Mouse (Mus musculus): Measurements from ENCODE around the gene Rnf41. TPM values are rescaled to one million over a fixed set of nuclear protein-coding genes. Genes with fewer than 3 reads are reported as not detected.

Gene Rnf41
- polyA plus RNA-seq, 1 experiment from 2014 or later, result 35.6 TPM

GRCm38 (mm10) chr10:128378462-128378861 is 33.0 kb upstream of the Rnf41 start:
- no peaks in the 10 kb centered on the region for H3K27me3 ChIP-seq (ENCODE audit: control insufficient read depth, insufficient read depth, low read length)
- H3K36me3 ChIP-seq (ENCODE audit: control insufficient read depth, insufficient read depth, low read length), result peaks cover 52% of the 10 kb centered on the region

GRCm38 (mm10) chr10:128379260-128379659 is 32.2 kb upstream of the Rnf41 start:
- no peak overlapping the region for H3K4me2 ChIP-seq (replicated peaks; ENCODE audit: low read depth, low read length)
- 96% methylated on average over 7 of the region's 7 CpGs for WGBS
- H3K9me3 ChIP-seq (ENCODE audit: control insufficient read depth, low read length), result no peaks in the 10 kb centered on the region
- H3K36me3 ChIP-seq (ENCODE audit: control insufficient read depth, insufficient read depth, low read length), result peaks cover 60% of the 10 kb centered on the region
- no peak overlapping the region for H3K9ac ChIP-seq (ENCODE audit: low read depth, low read length)
- H3K27me3 ChIP-seq (ENCODE audit: control insufficient read depth, insufficient read depth, low read length), result no peaks in the 10 kb centered on the region
- peaks cover 9% of the 10 kb centered on the region for H3K4me1 ChIP-seq (ENCODE audit: control insufficient read depth, insufficient read depth, low read length)
- ATAC-seq (ENCODE audit: low FRiP score, low TSS enrichment), result no peak
- H3K4me3 ChIP-seq (ENCODE audit: low read length), result no peak overlapping the region
- no peak overlapping the region for H3K27ac ChIP-seq (ENCODE audit: low read depth, low read length)

More at GRCm38 (mm10) chr10:128378462-128378861, 33.0 kb upstream of the Rnf41 start:
- Histone ChIP-seq H3K27ac (ENCODE audit: low read depth, low read length) (no peak overlapping the region), H3K4me1 (ENCODE audit: control insufficient read depth, insufficient read depth, low read length) (peaks cover 9% of the 10 kb centered on the region), H3K9me3 (ENCODE audit: control insufficient read depth, low read length) (no peaks in the 10 kb centered on the region), H3K9ac (ENCODE audit: low read depth, low read length) (peak overlapping the region; percentile 99; the same call in 1 of the 2 replicates), H3K4me2 (replicated peaks; ENCODE audit: low read depth, low read length) (peak overlapping the region; percentile 82), H3K4me3 (ENCODE audit: low read length) (peak overlapping the region; percentile 98; the same call in 1 of the 2 replicates)
- 74% methylated on average over 3 of the region's 3 CpGs for WGBS
- no peak for ATAC-seq (ENCODE audit: low FRiP score, low TSS enrichment)

GRCm38 (mm10) chr10:128380565-128380964 is 30.9 kb upstream of the Rnf41 start:
- 90% methylated on average over 5 of the region's 5 CpGs for WGBS
- Histone ChIP-seq H3K9me3 (ENCODE audit: control insufficient read depth, low read length) (no peaks in the 10 kb centered on the region), H3K4me3 (ENCODE audit: low read length) (no peak overlapping the region), H3K4me1 (ENCODE audit: control insufficient read depth, insufficient read depth, low read length) (peaks cover 9% of the 10 kb centered on the region), H3K27ac (ENCODE audit: low read depth, low read length) (no peak overlapping the region), H3K27me3 (ENCODE audit: control insufficient read depth, insufficient read depth, low read length) (no peaks in the 10 kb centered on the region), H3K9ac (ENCODE audit: low read depth, low read length) (no peak overlapping the region), H3K4me2 (replicated peaks; ENCODE audit: low read depth, low read length) (no peak overlapping the region), H3K36me3 (ENCODE audit: control insufficient read depth, insufficient read depth, low read length) (peaks cover 73% of the 10 kb centered on the region)
- no peak for ATAC-seq (ENCODE audit: low FRiP score, low TSS enrichment)

GRCm38 (mm10) chr10:128382482-128382881 is 29.0 kb upstream of the Rnf41 start:
- Histone ChIP-seq H3K27me3 (ENCODE audit: control insufficient read depth, insufficient read depth, low read length) (no peaks in the 10 kb centered on the region), H3K27ac (ENCODE audit: low read depth, low read length) (no peak overlapping the region), H3K9me3 (ENCODE audit: control insufficient read depth, low read length) (no peaks in the 10 kb centered on the region), H3K4me1 (ENCODE audit: control insufficient read depth, insufficient read depth, low read length) (peaks cover 9% of the 10 kb centered on the region), H3K4me2 (replicated peaks; ENCODE audit: low read depth, low read length) (no peak overlapping the region), H3K36me3 (ENCODE audit: control insufficient read depth, insufficient read depth, low read length) (peaks cover 92% of the 10 kb centered on the region), H3K9ac (ENCODE audit: low read depth, low read length) (no peak overlapping the region), H3K4me3 (ENCODE audit: low read length) (no peak overlapping the region)
- WGBS, result 86% methylated on average over 8 of the region's 8 CpGs
- no peak for ATAC-seq (ENCODE audit: low FRiP score, low TSS enrichment)

GRCm38 (mm10) chr10:128385902-128386301 is 25.6 kb upstream of the Rnf41 start:
- Histone ChIP-seq H3K9me3 (ENCODE audit: control insufficient read depth, low read length) (no peaks in the 10 kb centered on the region), H3K4me3 (ENCODE audit: low read length) (no peak overlapping the region), H3K27me3 (ENCODE audit: control insufficient read depth, insufficient read depth, low read length) (no peaks in the 10 kb centered on the region), H3K9ac (ENCODE audit: low read depth, low read length) (no peak overlapping the region), H3K4me2 (replicated peaks; ENCODE audit: low read depth, low read length) (no peak overlapping the region), H3K27ac (ENCODE audit: low read depth, low read length) (no peak overlapping the region), H3K36me3 (ENCODE audit: control insufficient read depth, insufficient read depth, low read length) (peaks cover 97% of the 10 kb centered on the region), H3K4me1 (ENCODE audit: control insufficient read depth, insufficient read depth, low read length) (no peaks in the 10 kb centered on the region)
- WGBS, result 93% methylated on average over 7 of the region's 7 CpGs
- no peak for ATAC-seq (ENCODE audit: low FRiP score, low TSS enrichment)

GRCm38 (mm10) chr10:128388941-128389340 is 22.5 kb upstream of the Rnf41 start:
- H3K4me2 ChIP-seq (replicated peaks; ENCODE audit: low read depth, low read length), result no peak overlapping the region
- H3K27ac ChIP-seq (ENCODE audit: low read depth, low read length), result no peak overlapping the region
- no peak overlapping the region for H3K4me3 ChIP-seq (ENCODE audit: low read length)
- H3K4me1 ChIP-seq (ENCODE audit: control insufficient read depth, insufficient read depth, low read length), result no peaks in the 10 kb centered on the region
- H3K9ac ChIP-seq (ENCODE audit: low read depth, low read length), result no peak overlapping the region
- peaks cover 99% of the 10 kb centered on the region for H3K36me3 ChIP-seq (ENCODE audit: control insufficient read depth, insufficient read depth, low read length)
- H3K9me3 ChIP-seq (ENCODE audit: control insufficient read depth, low read length), result no peaks in the 10 kb centered on the region
- no peaks in the 10 kb centered on the region for H3K27me3 ChIP-seq (ENCODE audit: control insufficient read depth, insufficient read depth, low read length)
- no peak for ATAC-seq (ENCODE audit: low FRiP score, low TSS enrichment)
- 89% methylated on average over 14 of the region's 14 CpGs for WGBS

- no peak overlapping the region for H3K4me2 ChIP-seq (replicated peaks; ENCODE audit: low read depth, low read length)
- peaks cover 99% of the 10 kb centered on the region for H3K36me3 ChIP-seq (ENCODE audit: control insufficient read depth, insufficient read depth, low read length)
- WGBS, result 90% methylated on average over 6 of the region's 6 CpGs
- no peak for ATAC-seq (ENCODE audit: low FRiP score, low TSS enrichment)
- no peak overlapping the region for H3K4me3 ChIP-seq (ENCODE audit: low read length)
- no peaks in the 10 kb centered on the region for H3K9me3 ChIP-seq (ENCODE audit: control insufficient read depth, low read length)
- no peak overlapping the region for H3K9ac ChIP-seq (ENCODE audit: low read depth, low read length)
- H3K4me1 ChIP-seq (ENCODE audit: control insufficient read depth, insufficient read depth, low read length), result no peaks in the 10 kb centered on the region
- H3K27me3 ChIP-seq (ENCODE audit: control insufficient read depth, insufficient read depth, low read length), result no peaks in the 10 kb centered on the region
- H3K27ac ChIP-seq (ENCODE audit: low read depth, low read length), result no peak overlapping the region
These were observed 21.9 kb upstream of the Rnf41 start for GRCm38 (mm10) chr10:128389570-128389969.

- H3K4me2 ChIP-seq (replicated peaks; ENCODE audit: low read depth, low read length), result no peak overlapping the region
- ATAC-seq (ENCODE audit: low FRiP score, low TSS enrichment), result no peak
- H3K27me3 ChIP-seq (ENCODE audit: control insufficient read depth, insufficient read depth, low read length), result no peaks in the 10 kb centered on the region
- no peak overlapping the region for H3K9ac ChIP-seq (ENCODE audit: low read depth, low read length)
- no peak overlapping the region for H3K4me3 ChIP-seq (ENCODE audit: low read length)
- 93% methylated on average over 12 of the region's 12 CpGs for WGBS
- peaks cover 97% of the 10 kb centered on the region for H3K36me3 ChIP-seq (ENCODE audit: control insufficient read depth, insufficient read depth, low read length)
- no peaks in the 10 kb centered on the region for H3K4me1 ChIP-seq (ENCODE audit: control insufficient read depth, insufficient read depth, low read length)
- H3K27ac ChIP-seq (ENCODE audit: low read depth, low read length), result no peak overlapping the region
- H3K9me3 ChIP-seq (ENCODE audit: control insufficient read depth, low read length), result no peaks in the 10 kb centered on the region
These were observed 21.1 kb upstream of the Rnf41 start for GRCm38 (mm10) chr10:128390366-128390765.

GRCm38 (mm10) chr10:128391850-128392249 is 19.6 kb upstream of the Rnf41 start:
- Histone ChIP-seq H3K4me1 (ENCODE audit: control insufficient read depth, insufficient read depth, low read length) (no peaks in the 10 kb centered on the region), H3K9ac (ENCODE audit: low read depth, low read length) (no peak overlapping the region), H3K27ac (ENCODE audit: low read depth, low read length) (no peak overlapping the region), H3K27me3 (ENCODE audit: control insufficient read depth, insufficient read depth, low read length) (no peaks in the 10 kb centered on the region), H3K36me3 (ENCODE audit: control insufficient read depth, insufficient read depth, low read length) (peaks cover 90% of the 10 kb centered on the region), H3K4me2 (replicated peaks; ENCODE audit: low read depth, low read length) (no peak overlapping the region), H3K9me3 (ENCODE audit: control insufficient read depth, low read length) (no peaks in the 10 kb centered on the region), H3K4me3 (ENCODE audit: low read length) (no peak overlapping the region)
- WGBS, result 77% methylated on average over 6 of the region's 6 CpGs
- ATAC-seq (ENCODE audit: low FRiP score, low TSS enrichment), result no peak
